Mouse (Mus musculus) heart, adult 18-20 months (tissue): ENCODE results near the gene Anapc10. TPM values are rescaled to one million over a fixed set of nuclear protein-coding genes. Genes with fewer than 3 reads are reported as not detected.

ENCODE experiments used
- total RNA-seq, 2 experiments: library from RNA; stranded (reverse); gene quantifications; 2 replicates each; pipeline ENCODE4 v1.2.3; 2021

Gene Anapc10
- total RNA-seq, 2 experiments from 2014 or later: 4.4 to 5.5 TPM

Other genes with a start within 250 kb of the Anapc10 start
- gene Otud4, start 72.2 kb upstream of the Anapc10 start, total RNA-seq: 10 to 100 TPM; 45.5 to 46.7 TPM
- 10 to 100 TPM; 43.5 to 43.6 TPM for gene Abce1, start 80 bp upstream of the Anapc10 start, total RNA-seq